Mouse (Mus musculus) layer of hippocampus, postnatal 25 days (tissue): Measurements from ENCODE around the gene Spint1. TPM values are rescaled to one million over a fixed set of nuclear protein-coding genes. Genes with fewer than 3 reads are reported as not detected.

Experiments used
- DNase-seq, 2 experiments: peaks; one replicate each; pipeline ENCODE4 v3.0.0; 2022; ENCODE audit warnings: mixed read lengths in 2 of 2, low spot score in 1 of 2; ENCODE audit errors: extremely low spot score in 1 of 2
- total RNA-seq, 2 experiments: library from RNA; stranded (reverse); gene quantifications; 2 replicates each; pipeline ENCODE4 v1.2.3; 2021

Gene Spint1
- total RNA-seq, 2 experiments from 2014 or later = 0.92 to 1.9 TPM

GRCm38 (mm10) chr2:119240819-119241186 lies 3.6 kb downstream of the Spint1 start:
- DNase-seq = no peak

DNA sequence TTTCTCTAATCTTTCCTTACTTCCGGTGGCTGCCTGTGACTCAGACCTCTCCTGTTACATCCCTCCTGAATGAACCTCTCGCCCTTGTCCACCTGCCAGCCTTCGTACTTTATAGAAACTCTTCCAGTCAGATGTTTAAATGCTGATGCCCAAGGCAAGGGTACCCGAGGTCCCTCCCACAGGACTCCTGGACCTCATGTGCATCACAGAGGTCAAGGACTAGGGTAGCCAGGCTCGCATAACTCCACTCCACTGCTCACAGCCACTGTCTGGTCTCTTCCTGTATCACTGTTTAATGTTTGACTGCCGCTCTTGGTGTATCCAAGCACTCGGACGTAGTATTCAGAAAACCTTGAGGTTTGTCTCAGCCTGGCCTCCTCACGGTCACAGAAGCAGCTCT lies 5.4 kb downstream of the Spint1 start:
- no peak for DNase-seq

DNA sequence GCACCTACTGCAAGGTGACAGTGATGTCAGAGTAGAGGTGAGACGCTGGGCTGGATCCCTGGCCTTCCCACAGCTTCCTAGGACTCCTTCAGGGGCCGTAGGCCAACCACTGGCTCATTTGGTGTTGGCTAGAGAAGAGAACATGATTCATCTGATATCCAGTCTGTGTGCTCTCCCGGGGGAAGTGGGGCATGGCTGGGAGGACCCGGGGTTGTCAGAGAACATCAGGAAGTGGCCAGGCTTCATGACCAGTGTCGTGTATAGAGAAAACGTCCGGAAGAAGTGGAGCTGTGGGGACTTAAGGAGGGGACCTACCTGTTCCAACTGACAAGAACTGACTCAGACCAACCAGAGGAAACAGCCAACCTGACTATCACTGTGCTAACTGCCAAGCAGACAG lies 8.1 kb downstream of the Spint1 start:
- no peak for DNase-seq

DNA sequence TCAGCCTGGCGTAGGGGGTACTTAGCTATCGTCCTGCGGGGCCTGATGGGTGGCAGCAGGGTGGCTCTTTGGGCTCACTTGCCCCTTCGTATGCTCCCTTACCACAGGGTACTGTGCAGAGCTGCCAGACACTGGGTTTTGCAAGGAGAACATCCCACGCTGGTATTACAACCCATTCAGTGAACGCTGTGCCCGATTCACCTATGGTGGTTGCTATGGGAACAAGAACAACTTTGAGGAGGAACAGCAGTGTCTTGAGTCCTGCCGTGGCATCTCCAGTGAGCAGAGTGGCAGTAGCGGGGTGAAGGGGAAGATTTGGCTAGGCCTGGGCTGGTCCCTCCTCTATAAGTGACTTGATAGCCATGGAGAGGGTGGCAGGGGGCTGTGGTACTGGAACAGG lies 10.7 kb downstream of the Spint1 start:
- DNase-seq = no peak

GRCm38 (mm10) chr2:119249592-119250061 lies 12.5 kb downstream of the Spint1 start:
- no peak for DNase-seq

DNA sequence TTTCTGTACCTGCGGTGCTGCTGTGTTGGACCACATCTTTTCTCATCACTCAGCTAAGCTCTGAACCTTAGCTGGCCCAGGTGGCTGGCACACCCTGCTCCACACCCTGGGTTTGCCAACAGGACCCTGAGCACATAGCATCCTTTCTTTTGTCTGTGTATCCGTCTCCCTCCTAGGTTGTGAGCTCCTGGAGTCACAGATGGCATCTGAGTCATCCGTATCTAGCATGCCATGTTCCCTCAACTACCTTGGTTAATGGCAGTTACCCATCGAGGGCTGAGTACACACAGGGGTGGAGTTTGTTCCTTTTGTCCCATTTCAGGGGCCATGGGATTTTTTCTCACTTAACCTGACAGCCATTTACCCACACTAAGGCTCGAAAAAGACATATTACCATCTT lies 13.2 kb downstream of the Spint1 start:
- no peak for DNase-seq

DNA sequence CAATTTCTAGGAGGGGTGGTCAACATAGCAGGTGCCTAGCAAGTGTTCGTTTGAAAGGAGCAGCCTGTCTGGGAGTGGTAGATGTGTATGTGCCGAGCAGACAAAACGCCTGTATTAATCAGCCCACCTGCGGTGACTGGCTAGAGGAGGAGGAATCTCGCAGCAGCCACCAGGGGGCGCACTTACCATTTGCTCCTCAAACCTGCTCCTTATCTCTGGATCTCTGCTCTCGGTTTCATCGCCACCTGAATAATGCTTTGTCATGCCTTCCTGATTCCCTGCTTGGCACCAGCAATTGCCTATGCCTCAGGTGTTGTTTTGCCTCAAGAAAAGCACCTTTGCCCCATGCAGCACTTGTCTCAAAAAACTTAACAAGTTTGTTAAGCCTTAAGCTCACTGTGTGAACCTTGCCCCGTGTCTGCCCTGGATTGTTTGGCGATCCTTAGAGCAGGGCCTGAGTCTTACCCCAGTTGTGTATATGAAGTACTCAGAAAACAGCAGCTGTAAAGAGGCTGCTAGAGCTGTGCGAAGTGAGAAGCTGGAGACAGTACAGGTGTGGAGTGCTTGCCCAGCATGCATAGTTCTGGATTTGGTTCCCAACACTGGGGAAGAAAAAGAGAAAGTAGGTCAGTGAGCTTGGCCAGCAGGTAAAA lies 13.8 kb downstream of the Spint1 start:
- peak; percentile 74 to 93 for DNase-seq

GRCm38 (mm10) chr2:119254976-119255375 lies 17.8 kb downstream of the Spint1 start:
- DNase-seq = no peak

DNA sequence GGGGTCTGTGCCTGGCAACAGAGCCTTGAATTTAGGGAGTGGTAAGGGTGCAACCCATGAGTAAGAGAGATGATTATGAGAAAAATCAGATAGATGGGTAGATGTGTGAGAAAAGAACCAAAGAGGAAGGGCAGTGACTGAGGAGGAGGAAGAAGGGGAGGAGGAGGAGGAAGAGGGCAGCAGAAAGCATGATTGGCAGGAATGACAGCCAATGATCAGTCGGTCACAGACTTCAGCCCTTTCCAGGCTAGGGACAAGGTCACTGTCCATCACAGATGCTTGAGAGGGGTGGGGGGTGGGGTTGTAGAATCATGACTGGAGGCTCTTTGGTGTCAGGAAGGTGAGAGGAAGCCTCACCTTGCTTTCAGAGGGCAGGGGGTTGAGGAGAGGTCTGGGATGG lies 23.4 kb downstream of the Spint1 start:
- no peak for DNase-seq

- DNase-seq = no peak
Measured at GRCm38 (mm10) chr2:119261326-119261725, 24.2 kb downstream of the Spint1 start.

DNA sequence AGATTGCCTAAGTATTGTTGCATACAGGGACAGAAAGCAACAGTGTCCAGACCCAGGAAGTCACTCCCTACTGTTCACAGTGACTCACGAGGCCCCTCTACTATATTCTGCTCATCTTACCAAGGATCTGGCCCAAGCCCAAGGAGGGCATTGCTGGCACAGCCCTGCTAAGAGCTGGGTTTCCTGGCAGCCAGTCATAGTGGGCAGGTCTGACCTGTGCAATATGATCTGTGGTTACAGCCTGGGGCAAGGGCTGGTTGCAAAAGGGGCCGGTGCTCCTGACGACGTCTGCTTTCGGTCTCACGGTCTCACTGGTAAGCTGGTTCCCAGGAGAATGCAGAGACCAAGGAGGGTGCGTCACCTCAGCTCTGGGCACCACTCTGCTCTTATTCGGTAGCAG lies 25.8 kb downstream of the Spint1 start:
- DNase-seq = no peak

- no peak for DNase-seq
Measured at GRCm38 (mm10) chr2:119263813-119264212, 26.7 kb downstream of the Spint1 start.

GRCm38 (mm10) chr2:119270286-119270642 lies 33.1 kb downstream of the Spint1 start:
- no peak for DNase-seq

DNA sequence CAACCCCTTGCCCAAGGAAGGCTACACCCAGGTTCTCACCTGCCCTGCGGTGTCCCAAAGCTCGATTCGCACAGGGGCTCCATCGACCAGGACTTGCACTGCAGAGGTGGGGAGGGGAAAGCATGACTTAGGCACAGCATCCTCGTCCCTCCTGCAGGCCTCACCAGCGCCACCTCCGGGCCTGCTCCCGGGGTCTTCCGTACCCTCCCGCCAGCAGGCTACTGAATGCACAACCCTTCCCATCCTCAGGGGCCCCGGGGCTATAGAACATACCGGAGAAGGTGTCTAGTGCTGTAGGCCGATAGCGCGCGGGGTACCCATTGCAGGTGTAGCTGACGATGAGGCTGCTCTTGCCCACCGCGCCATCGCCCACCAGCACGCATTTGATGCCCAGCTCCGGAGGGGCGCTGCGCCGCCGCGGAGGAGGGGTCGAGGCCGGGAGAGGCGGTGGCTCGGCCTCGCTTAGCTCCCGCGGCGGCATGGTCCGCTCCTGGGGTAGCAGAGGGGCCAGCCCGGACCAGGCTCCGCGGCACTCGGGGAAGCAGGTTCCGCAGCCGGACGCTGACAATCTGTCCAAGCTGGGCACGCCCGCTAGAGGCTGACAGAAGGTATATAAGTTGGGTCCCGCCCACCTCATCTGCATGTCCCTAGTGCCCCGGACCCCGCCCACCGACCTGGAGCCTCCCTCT lies 33.6 kb downstream of the Spint1 start, which contains the start of gene Rhov:
Gene Rhov, minus strand, starts transcription at position 630 of the 689 bp plus-strand sequence.
- peak; percentile 39 to 46 for DNase-seq

DNA sequence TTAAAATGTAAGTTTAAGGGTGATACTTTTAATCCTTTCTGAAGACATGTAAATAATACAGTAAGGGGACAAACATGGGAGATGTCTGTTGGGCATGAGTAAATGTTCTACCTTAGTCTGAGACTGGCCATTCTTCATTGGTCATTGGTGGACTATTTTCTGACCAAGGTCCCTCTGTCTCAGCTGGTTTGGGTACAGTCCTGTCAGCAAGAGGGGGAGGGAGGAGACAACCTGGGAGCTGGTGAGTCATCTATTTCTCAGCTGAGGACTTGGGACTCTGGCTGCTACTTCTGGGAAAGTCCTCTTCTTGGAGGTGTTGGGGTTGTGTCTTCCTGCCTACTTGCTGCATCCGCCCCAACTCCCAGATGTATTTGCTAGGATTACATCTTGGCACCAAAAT lies 37.0 kb downstream of the Spint1 start:
- no peak for DNase-seq

DNA sequence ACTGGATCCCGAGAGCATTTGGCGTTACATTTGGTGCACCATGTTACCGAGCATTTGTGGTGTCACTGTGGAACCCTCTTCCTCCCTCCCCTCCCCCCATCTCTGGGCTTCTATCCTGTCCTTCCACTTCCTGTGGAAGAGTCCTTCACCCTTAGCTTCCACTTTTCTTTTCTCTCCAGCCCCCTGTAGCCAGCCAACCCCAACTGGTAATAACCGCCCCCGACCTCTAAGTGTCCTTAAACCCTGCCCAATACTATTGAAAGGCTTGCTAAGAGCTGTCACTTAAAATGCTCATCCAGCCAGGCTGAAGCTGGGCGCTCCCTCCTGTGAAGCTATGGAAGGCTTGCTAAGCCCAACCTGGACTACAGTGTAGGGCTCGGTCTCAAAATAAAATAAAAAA lies 39.8 kb downstream of the Spint1 start:
- DNase-seq = no peak

DNA sequence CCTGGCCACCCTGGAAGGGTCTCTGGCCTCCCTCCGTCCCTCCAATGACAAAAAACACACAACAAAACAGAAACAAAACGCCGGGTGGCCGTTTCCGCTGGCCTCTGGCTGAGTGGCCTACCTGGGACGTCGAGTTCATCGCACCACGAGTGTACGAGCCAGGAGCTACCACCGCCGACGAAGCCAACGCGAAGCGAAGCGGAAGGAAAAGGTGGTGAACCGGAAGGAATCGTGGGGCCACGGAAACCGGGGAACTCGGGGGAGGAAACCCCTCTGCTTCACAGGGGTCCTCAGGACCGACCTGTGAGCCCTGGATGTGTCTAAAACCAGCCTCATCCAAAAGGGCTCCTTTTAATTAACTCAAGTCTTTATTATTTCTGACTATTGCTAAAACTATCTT lies 40.6 kb downstream of the Spint1 start:
- DNase-seq = no peak

DNA sequence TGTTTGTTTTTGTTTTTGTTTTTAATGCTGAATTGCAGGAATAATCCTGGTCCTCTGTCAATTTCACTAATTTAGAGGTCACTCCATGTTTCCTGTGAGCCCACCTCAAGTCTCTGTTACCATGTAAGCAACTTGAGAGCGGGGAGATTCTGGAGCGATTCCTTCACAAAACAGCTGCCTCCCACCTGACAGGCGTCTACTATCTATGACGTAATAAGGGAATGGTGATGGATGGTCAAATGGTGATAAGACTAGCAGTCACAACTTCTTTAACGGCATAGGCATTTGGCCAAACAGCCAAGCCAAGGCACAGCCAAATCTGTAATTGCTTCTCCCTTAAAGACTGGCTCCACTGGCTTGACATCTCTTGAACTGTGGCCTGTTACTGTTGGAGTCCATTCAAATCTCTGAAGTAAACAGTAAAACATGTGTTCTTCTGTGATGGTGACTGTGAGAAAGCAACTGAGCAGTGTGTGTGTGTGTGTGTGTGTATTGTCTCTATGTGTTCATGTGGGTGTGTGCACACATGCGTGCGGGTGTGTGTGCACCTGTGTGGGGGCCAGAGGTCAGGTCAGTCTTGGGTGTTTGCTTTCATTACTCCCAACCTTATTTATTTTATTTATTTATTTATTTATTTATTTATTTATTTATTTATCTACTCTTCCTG lies 44.9 kb downstream of the Spint1 start:
- no peak for DNase-seq

DNA sequence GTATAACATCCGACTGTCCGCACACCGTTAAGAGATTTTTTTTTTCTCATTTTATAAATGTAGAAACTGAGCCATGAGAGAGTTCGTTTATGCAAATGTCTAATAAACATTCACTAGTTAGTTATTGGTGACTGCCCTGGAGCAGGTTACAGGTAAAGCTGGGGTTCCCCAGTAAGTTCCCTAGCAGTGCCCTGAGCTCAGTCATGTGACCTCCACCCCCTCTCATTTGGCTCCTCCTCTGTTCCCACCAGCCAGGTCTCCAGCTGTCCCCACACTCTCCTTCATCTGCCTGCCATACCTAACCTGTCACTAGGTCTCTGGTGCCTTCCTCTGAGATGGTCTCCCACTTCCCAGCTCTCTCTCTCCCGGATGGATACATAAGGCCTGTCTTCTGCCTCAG lies 50.2 kb downstream of the Spint1 start:
- no peak for DNase-seq

- peak; percentile 96 to 97 for DNase-seq
Measured at GRCm38 (mm10) chr2:119288270-119288882, 51.2 kb downstream of the Spint1 start, which contains the start of gene Vps18. Vps18 (plus strand) TSS chr2:119288740.

- no peak for DNase-seq
Measured at GRCm38 (mm10) chr2:119289014-119289416, 51.9 kb downstream of the Spint1 start.
